Mouse (Mus musculus) lung, adult 10 weeks (tissue): Measurements from ENCODE around the gene Dedd. TPM values are rescaled to one million over a fixed set of nuclear protein-coding genes. Genes with fewer than 3 reads are reported as not detected.

ENCODE experiments used
- polyA plus RNA-seq: library from polyadenylated mRNA; stranded (reverse); fragments of 350-450 nt; fragmentation: Illumina TruSeq; extraction: RNeasy Lipid Tissue Mini Kit (QIAGEN cat#74804); gene quantifications from one replicate; pipeline ENCODE4 v1.2.3, GENCODE M21; 2014; ENCODE audit warnings: low read depth, low replicate concordance; ENCODE audit not compliant: insufficient read depth

The Dedd gene
- polyA plus RNA-seq: 26.5 TPM

GRCm38 (mm10) chr1:171328839-171329432, at the start of gene Dedd:
Gene Dedd (plus strand): TSS chr1:171329145.

DNA sequence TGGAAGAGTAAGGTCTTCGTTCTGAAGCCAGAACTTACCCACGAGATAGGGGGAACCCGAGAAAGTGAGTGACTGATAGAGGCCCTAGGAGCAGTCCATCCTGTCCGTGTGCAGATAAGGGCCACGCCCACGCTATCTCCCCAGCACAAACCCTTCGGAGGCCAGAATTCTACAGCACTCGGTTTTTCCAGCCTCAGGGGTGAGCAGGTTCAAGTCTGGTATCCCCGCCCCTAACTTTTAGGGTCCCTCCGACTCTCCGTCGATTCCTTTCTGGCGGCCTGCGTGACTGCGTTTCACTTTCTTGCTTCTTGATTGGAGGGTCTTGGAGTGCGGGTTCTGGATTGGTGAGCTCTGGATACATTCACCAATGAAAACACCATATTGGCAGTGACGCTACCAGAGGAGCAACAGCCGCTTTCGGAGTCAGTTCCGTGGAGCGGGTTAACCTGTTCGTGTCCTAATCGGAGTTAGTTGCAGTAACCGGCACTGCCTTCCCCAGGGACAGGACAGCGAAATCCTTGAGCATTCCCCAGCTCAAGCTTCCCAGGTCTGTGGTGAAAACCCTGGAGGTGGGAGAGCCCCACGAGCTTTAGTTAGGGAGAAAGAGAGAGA, 47.9 kb upstream of the Dedd start, which contains the start of gene Ppox:
Ppox (minus strand) TSS at position 271 of the 612 bp plus-strand sequence.

DNA sequence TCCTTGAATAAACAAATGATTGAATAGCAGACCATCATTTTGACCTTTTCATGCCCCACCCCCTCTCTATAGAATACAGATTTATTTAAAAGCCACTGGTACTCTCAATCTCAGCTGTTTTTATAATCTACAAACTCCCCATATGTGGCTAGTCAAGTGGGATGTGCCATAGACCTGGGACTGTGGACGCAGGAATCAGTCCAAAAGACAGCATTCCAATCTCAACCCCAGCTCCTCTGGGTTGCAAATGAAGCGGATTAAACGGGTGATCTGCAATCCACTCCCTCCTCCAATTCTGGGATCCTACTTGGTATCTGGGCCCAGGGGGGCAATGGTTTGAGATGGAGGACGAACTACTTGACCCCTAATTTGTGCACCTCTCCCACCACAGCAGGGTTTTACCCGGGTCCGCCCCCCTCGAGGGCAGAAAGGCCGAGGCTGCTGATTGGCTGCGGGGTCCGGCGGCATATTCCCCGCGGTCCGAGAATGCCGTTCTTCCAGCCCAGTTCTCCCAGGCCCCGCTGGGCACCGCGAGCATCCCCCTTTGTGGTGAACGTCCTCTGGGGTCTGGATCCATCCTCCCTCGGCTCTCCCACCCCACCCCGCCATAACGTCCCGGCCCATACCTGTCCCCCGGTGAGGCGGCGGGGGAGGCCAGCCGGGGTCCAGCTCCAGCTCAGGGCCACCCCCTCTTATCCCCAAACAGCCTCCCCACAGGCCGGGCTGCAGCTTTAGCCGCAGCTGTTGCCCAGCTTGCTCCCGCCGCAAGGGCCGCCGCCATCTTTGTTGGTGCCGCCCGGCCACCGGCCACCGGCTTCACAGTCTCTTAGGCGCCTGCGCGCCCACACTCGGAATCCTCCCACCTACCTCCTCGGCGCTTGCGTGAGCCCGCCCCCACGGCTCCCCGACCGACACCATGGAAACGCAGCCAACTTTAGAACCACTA, 41.5 kb upstream of the Dedd start, which contains the start of gene Usp21:
Usp21 (minus strand) TSS at position 856 of the 946 bp plus-strand sequence.

GRCm38 (mm10) chr1:171294298-171295062, 34.5 kb upstream of the Dedd start, which contains the start of gene Ufc1:
Gene Ufc1 (minus strand): TSS chr1:171295024.

GRCm38 (mm10) chr1:171345225-171346094, 16.5 kb downstream of the Dedd start, which contains the start of the genes Nit1 and Pfdn2:
Gene Nit1 (minus strand): TSS chr1:171345646.
Gene Pfdn2 (plus strand): TSS chr1:171345670.

DNA sequence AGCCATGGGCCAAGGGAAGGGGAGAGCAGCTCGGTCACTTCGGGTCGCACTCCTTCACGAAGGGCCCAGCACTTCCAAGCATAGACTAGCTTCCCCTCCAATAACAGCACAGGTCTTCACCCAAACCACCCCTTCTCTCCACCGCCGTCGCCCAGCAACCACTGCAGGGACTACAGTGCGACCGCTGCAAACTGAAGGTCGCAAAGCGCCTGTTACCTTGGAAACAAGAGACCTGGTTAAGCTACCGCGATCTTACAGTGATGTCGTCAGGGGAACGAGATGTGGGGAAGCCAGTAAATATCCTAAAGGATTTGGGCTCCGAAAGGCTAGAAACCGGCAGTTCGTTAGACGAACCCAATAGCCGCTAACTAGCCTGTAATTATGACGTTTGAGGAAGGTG, 31.7 kb downstream of the Dedd start, which contains the start of gene Klhdc9:
Klhdc9 (minus strand) TSS at position 143 of the 400 bp plus-strand sequence.

DNA sequence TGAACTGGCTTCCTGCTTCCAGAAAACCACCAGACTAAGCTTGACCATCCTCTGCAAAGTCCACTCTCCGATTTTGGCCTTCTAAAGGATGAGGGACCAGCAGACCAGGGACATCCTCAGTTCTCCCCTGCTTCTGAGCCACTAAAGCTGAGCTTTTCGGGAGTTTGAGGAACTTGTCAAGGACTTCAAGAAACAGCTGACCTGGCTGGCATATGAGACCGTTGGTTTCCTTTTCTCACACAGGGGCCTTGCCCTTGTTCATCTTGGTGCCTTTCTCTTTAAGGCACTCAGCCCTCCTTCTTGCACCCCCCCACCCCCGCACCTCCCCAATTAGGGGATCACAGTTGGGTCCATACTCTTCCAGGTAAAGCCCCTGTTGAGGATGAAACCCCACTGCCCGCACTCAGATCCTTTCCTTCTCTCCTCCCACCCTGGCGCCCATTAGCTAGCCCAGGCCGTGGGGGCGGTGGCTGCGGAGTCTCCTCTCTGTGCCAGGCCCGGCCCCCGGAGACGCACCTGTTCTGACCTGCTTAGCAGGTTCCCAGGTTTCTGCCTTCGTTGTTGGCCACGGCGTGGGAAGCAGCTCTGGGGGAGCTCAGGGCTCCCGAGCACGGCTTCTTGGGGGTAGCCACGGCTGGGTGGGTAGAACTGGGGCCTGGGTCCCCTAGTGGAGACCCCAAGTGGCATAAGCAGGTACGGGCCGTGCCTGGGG, 41.1 kb downstream of the Dedd start, which contains the start of gene Nectin4:
Nectin4 (plus strand) TSS at position 255 of the 712 bp plus-strand sequence.

DNA sequence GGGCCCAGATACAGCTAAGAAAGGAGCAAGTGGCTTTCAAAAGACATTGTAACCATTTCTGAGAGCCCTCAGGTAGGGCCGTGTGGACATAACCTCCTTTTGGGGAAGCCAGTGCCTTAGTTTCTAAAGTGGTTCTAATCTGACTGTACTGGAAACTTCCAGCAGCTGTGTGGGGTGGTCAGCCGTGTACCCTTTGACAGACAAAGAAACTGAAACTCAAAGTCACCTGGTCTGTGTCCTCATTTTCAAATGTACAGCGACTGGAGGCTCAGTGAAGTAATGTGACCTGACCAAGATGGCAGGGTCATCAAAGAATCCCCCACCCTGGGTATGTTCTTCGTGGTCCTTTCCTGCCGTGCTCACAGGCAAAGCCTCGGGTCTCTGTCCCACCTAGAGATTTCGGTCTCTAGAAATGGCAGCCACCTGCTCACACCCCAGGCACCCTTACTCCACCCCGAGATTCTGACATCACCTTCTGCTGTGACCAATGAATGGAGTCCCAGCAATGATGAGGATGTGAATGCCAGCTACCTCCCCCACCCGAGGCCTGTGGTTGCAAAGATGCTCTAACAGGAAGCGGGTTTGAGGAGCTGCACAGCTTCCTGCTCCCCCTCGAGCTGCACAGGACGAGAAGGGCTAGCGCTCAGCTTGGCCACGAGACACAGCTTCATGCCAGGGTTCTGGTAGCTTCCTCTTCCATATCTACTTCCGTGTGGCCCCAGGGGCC, 59.6 kb downstream of the Dedd start, which contains the start of gene Arhgap30:
Arhgap30 (plus strand) TSS at position 579 of the 727 bp plus-strand sequence.

Other genes with a start within 250 kb of the Dedd start
- 47.9 TPM for gene Cfap126, start 215.2 kb upstream of the Dedd start, polyA plus RNA-seq
- 105 TPM for gene Sdhc, start 178.5 kb upstream of the Dedd start, polyA plus RNA-seq
- gene Mpz, start 178.4 kb upstream of the Dedd start, polyA plus RNA-seq: 6.1 TPM
- 93.6 TPM for gene Pcp4l1, start 132.9 kb upstream of the Dedd start, polyA plus RNA-seq
- gene Nr1i3, start 115.2 kb upstream of the Dedd start, polyA plus RNA-seq: 0.08 TPM
- gene Tomm40l, start 106.6 kb upstream of the Dedd start, polyA plus RNA-seq: 41.1 TPM
- gene Apoa2, start 104.1 kb upstream of the Dedd start, polyA plus RNA-seq: 2.2 TPM
- gene Fcer1g, start 94.8 kb upstream of the Dedd start, polyA plus RNA-seq: 156 TPM
- gene Adamts4, start 78.7 kb upstream of the Dedd start, polyA plus RNA-seq: 0.31 TPM
- gene Ndufs2, start 77.8 kb upstream of the Dedd start, polyA plus RNA-seq: 133 TPM
- gene B4galt3, start 58.8 kb upstream of the Dedd start, polyA plus RNA-seq: 23.0 TPM
- gene Ppox, start 48.0 kb upstream of the Dedd start, polyA plus RNA-seq: 20.3 TPM
- gene Usp21, start 41.2 kb upstream of the Dedd start, polyA plus RNA-seq: 24.7 TPM
- gene Ufc1, start 34.1 kb upstream of the Dedd start, polyA plus RNA-seq: 102 TPM
- 33.3 TPM for gene Nit1, start 16.5 kb downstream of the Dedd start, polyA plus RNA-seq
- 79.6 TPM for gene Pfdn2, start 16.5 kb downstream of the Dedd start, polyA plus RNA-seq
- gene Klhdc9, start 31.7 kb downstream of the Dedd start, polyA plus RNA-seq: 1.1 TPM
- gene Nectin4, start 41.0 kb downstream of the Dedd start, polyA plus RNA-seq: 6.3 TPM
- 9.8 TPM for gene Arhgap30, start 59.8 kb downstream of the Dedd start, polyA plus RNA-seq
- gene Usf1, start 82.2 kb downstream of the Dedd start, polyA plus RNA-seq: 86.9 TPM
- gene Tstd1, start 89.7 kb downstream of the Dedd start, polyA plus RNA-seq: 19.4 TPM
- gene F11r, start 108.4 kb downstream of the Dedd start, polyA plus RNA-seq: 120 TPM
- 4.7 TPM for gene Alyref2, start 174.3 kb downstream of the Dedd start, polyA plus RNA-seq
- not detected for gene Itln1, start 206.1 kb downstream of the Dedd start, polyA plus RNA-seq
- 2.3 TPM for gene Cd244a, start 230.0 kb downstream of the Dedd start, polyA plus RNA-seq